Mouse (Mus musculus) CH12.LX (cell line): Measurements from ENCODE around the gene Med15.

Source experiments
- CTCF ChIP-seq, 2 experiments: IDR thresholded peaks in 1 of 2; conservative IDR thresholded peaks in 1 of 2; 2 replicates each; pipeline ENCODE4 v1.5.1; 2011 to 2012; ENCODE audit warnings: low read depth in 2 of 2, low read length in 2 of 2, improper control_type of control experiment in 1 of 2, inconsistent platforms in 1 of 2, mild to moderate bottlenecking in 1 of 2, moderate library complexity in 1 of 2
- MAFK ChIP-seq: IDR thresholded peaks from 2 replicates; pipeline ENCODE4 v1.6.1; 2011; ENCODE audit warnings: low read length, improper control_type of control experiment; ENCODE audit not compliant: insufficient replicate concordance
- MAZ ChIP-seq: IDR thresholded peaks from 2 replicates; pipeline ENCODE4 v1.6.1; 2012; ENCODE audit warnings: low read depth, mild to moderate bottlenecking, inconsistent platforms, low read length, improper control_type of control experiment, moderate library complexity
- TCF12 ChIP-seq: IDR thresholded peaks from 2 replicates; pipeline ENCODE4 v1.6.1; 2014; ENCODE audit warnings: low read depth, mild to moderate bottlenecking, inconsistent platforms, low read length, improper control_type of control experiment
- ZC3H11A ChIP-seq: IDR thresholded peaks from 2 replicates; pipeline ENCODE4 v1.6.1; 2012; ENCODE audit warnings: low read depth, mild to moderate bottlenecking, inconsistent platforms, low read length, improper control_type of control experiment

- no peak for TF ChIP-seq ZC3H11A
- no peak for TF ChIP-seq CTCF (conservative IDR thresholded peaks at IDR 0.05 in 1 of 2, IDR thresholded peaks at IDR 0.05 in 1 of 2; ENCODE audit: low read depth in 2 of 2, low read length in 2 of 2)
- no peak for TF ChIP-seq MAZ
- no peak for TF ChIP-seq MAFK
- no peak for TF ChIP-seq TCF12
Observed at GRCm38 (mm10) chr16:17616212-17616611, 116.5 kb downstream of the Med15 start.
